Mouse (Mus musculus) layer of hippocampus, postnatal 10 days (tissue): Measurements from ENCODE around the gene Idi1. TPM values are rescaled to one million over a fixed set of nuclear protein-coding genes. Genes with fewer than 3 reads are reported as not detected.
"Not testable (repeated sequence)": the region's sequence is repeated elsewhere in the genome, so short reads cannot be mapped to it uniquely, and the experiment has no call there.

Experiments
- DNase-seq, 2 experiments: peaks; one replicate each; pipeline ENCODE4 v3.0.0; 2021; ENCODE audit warnings: low spot score in 2 of 2
- microRNA-seq, 2 experiments: library from miRNA; unstranded; fragments of <30 nt; microRNA quantifications; one replicate each; pipeline ENCODE4 v1.2.0; 2021
- total RNA-seq, 2 experiments: library from RNA; stranded (reverse); gene quantifications; 2 replicates each; pipeline ENCODE4 v1.2.3; 2021

Gene Idi1
- total RNA-seq, 2 experiments from 2014 or later: 60.3 to 64.6 TPM

GRCm38 (mm10) chr13:8883870-8884269, 1.4 kb upstream of the Idi1 start:
- DNase-seq: not testable (repeated sequence)

GRCm38 (mm10) chr13:8886185-8886560, 872 bp downstream of the Idi1 start:
- no peak for DNase-seq

- DNase-seq: no peak
Observed at GRCm38 (mm10) chr13:8888603-8889002, 3.3 kb downstream of the Idi1 start.

GRCm38 (mm10) chr13:8905986-8906385, 20.7 kb downstream of the Idi1 start:
- DNase-seq: not testable (repeated sequence)

GRCm38 (mm10) chr13:8913890-8914289, 28.6 kb downstream of the Idi1 start:
- DNase-seq: not testable (repeated sequence)

- no peak for DNase-seq
Observed at GRCm38 (mm10) chr13:8933499-8933898, 48.2 kb downstream of the Idi1 start.

GRCm38 (mm10) chr13:8937611-8938140, 52.4 kb downstream of the Idi1 start:
- DNase-seq: not testable (repeated sequence)

- DNase-seq: not testable (repeated sequence)
Observed at GRCm38 (mm10) chr13:8941110-8941509, 55.8 kb downstream of the Idi1 start.

- DNase-seq: not testable (repeated sequence)
Observed at GRCm38 (mm10) chr13:8941701-8942100, 56.4 kb downstream of the Idi1 start.

Small RNAs within 50 kb of the gene (microRNA-seq; reads per million reads assigned to microRNA genes)
- 0 reads per million in 2 experiments for gene Gm22750

Other genes with a start within 250 kb of the Idi1 start
- gene Wdr37, start 13.6 kb upstream of the Idi1 start, total RNA-seq: 10 to 100 TPM; 85.6 to 86.1 TPM
- gene Gm9745, start 62.7 kb downstream of the Idi1 start, total RNA-seq: not detected
- gene Idi2, start 67.4 kb downstream of the Idi1 start, total RNA-seq: not detected
- gene Gtpbp4, start 110.6 kb downstream of the Idi1 start, total RNA-seq: 10 to 100 TPM; 43.2 to 43.4 TPM
- 10 to 100 TPM; 95.8 to 98.1 TPM for gene Larp4b, start 208.4 kb downstream of the Idi1 start, total RNA-seq